Mouse (Mus musculus) heart, adult 2 months (tissue): ENCODE data around the gene Adipor1.

ENCODE experiments used
- CTCF ChIP-seq: fragments of 200-600 bp; IDR thresholded peaks from 2 replicates; pipeline ENCODE4 v1.8.1; 2022; ENCODE audit warnings: antibody characterized with exemption, mild to moderate bottlenecking, moderate library complexity
- EP300 ChIP-seq: fragments of 200-500 bp; IDR thresholded peaks from 2 replicates; pipeline ENCODE4 v1.6.1; 2011; ENCODE audit warnings: low read depth, low read length, control low read depth; ENCODE audit not compliant: insufficient read depth
- POLR2A ChIP-seq: fragments of 200-500 bp; IDR thresholded peaks from 2 replicates; pipeline ENCODE4 v1.6.1; 2011; ENCODE audit warnings: mild to moderate bottlenecking, low read depth, low read length, control low read depth; ENCODE audit not compliant: insufficient read depth

GRCm38 (mm10) chr1:134433002-134433401 is 17.8 kb downstream of the Adipor1 start:
- TF ChIP-seq CTCF: no peak
- TF ChIP-seq EP300: no peak
- no peak for TF ChIP-seq POLR2A
